Mouse (Mus musculus) macrophage (primary cell): ENCODE results near the gene Tmem213. TPM values are rescaled to one million over a fixed set of nuclear protein-coding genes. Genes with fewer than 3 reads are reported as not detected.

Source experiments
- H3K27ac ChIP-seq: fragments of 350-480 bp; formaldehyde crosslinking; 2 replicates; pipeline ENCODE4 v1.9.0; 2021
- H3K36me3 ChIP-seq: fragments of 350-480 bp; formaldehyde crosslinking; 2 replicates; pipeline ENCODE4 v1.9.0; 2021; ENCODE audit errors: inconsistent target
- H3K4me3 ChIP-seq: fragments of 350-480 bp; formaldehyde crosslinking; 2 replicates; pipeline ENCODE4 v1.9.0; 2021; ENCODE audit errors: inconsistent target
- H3K79me2 ChIP-seq: fragments of 350-480 bp; formaldehyde crosslinking; 2 replicates; pipeline ENCODE4 v1.9.0; 2021; ENCODE audit errors: inconsistent target
- WGBS: methylation state at CpG from one replicate; pipeline ENCODE4 v1.1.7; 2026; ENCODE audit warnings: inconsistent platforms; ENCODE audit not compliant: missing documents; 5-methylcytosine and 5-hydroxymethylcytosine counted together
- polyA plus RNA-seq: library from polyadenylated mRNA; stranded (reverse); fragments of 250-400 nt; gene quantifications from 3 replicates; pipeline ENCODE4 v1.2.4, GENCODE M21; 2018; ENCODE audit warnings: inconsistent platforms

Gene Tmem213
- polyA plus RNA-seq, 1 experiment from 2014 or later: not detected

GRCm38 (mm10) chr6:38124882-38125281, 15.8 kb downstream of the Tmem213 start:
- 94% methylated on average over 5 of the region's 5 CpGs for WGBS
- Histone ChIP-seq H3K36me3 (no peaks in the 10 kb centered on the region), H3K79me2 (no peaks in the 10 kb centered on the region), H3K4me3 (no peak overlapping the region), H3K27ac (no peak overlapping the region)

GRCm38 (mm10) chr6:38125462-38125861, 16.4 kb downstream of the Tmem213 start:
- no peak overlapping the region for H3K27ac ChIP-seq
- no peaks in the 10 kb centered on the region for H3K36me3 ChIP-seq
- no peak overlapping the region for H3K4me3 ChIP-seq
- 98% methylated on average over 3 of the region's 3 CpGs for WGBS
- H3K79me2 ChIP-seq: no peaks in the 10 kb centered on the region

DNA sequence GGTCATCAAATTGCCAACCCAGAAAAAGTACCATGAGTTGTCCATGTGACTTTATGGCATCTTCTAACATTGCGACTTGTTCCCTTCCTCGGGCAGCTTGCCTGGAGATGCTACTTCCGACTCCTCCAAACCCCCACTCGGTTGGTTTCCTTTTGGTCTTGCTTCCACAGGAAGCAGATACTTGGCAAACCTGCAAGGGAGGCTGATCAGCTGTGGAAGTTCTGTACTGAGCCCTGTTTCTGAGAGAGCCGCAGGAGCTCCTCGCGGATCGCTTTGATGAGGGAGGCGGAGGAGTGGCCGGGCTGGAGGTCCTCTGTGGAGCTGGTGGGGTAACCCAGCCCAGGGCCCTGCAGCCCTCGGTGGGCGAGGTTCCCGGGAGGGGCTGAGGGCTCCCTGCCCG, 19.1 kb downstream of the Tmem213 start:
- no peak overlapping the region for H3K4me3 ChIP-seq
- 91% methylated on average over 14 of the region's 14 CpGs for WGBS
- no peaks in the 10 kb centered on the region for H3K79me2 ChIP-seq
- no peak overlapping the region for H3K27ac ChIP-seq
- no peaks in the 10 kb centered on the region for H3K36me3 ChIP-seq

DNA sequence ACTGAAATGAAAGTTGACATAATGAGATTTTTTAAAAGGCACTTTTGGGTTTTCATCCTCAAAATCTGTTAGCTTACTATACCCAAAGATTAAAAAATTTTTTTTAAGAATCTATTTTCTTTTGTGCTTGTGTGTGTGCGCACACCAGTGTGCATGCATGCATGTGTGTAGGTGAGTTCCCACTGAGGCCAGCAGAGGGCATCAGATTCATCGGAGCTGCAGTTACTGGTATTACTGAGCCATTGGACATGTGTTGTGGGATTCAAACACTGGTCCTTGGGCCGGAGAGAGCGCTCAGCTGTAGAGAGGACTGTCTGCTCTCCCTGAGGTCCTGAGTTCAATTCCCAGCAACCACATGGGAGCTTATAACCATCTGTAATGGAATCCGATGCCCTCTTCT, 20.8 kb downstream of the Tmem213 start:
- Histone ChIP-seq H3K4me3 (no peak overlapping the region), H3K27ac (no peak overlapping the region), H3K36me3 (no peaks in the 10 kb centered on the region), H3K79me2 (no peaks in the 10 kb centered on the region)
- WGBS: 90% methylated on average over 5 of the region's 5 CpGs

- 93% methylated on average over 4 of the region's 4 CpGs for WGBS
- H3K4me3 ChIP-seq: no peak overlapping the region
- H3K79me2 ChIP-seq: no peaks in the 10 kb centered on the region
- H3K27ac ChIP-seq: no peak overlapping the region
- no peaks in the 10 kb centered on the region for H3K36me3 ChIP-seq
Measured at GRCm38 (mm10) chr6:38131801-38132231, 22.8 kb downstream of the Tmem213 start.

- Histone ChIP-seq H3K79me2 (no peaks in the 10 kb centered on the region), H3K27ac (no peak overlapping the region), H3K4me3 (no peak overlapping the region), H3K36me3 (no peaks in the 10 kb centered on the region)
- WGBS: 89% methylated on average over 8 of the region's 8 CpGs
Measured at GRCm38 (mm10) chr6:38134806-38135559, 25.9 kb downstream of the Tmem213 start.

DNA sequence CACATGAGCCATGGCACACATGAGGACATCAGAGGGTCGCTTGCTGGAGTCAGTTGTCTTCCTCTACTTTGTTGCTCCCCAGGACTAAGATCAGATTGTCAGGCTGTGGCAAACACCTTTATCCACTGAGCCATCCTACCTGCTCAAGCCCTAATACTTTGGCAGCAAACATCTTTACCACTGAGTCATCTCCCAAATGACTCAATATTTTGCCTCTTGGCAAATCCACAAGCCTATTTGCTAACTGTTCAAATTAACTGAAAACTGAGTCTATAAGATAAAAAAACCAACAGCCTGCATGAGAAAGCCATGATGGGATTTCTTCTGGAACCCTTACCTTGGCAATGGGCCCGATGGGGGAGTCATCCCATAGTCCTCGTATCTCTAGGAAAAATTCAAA, 30.0 kb downstream of the Tmem213 start:
- WGBS: 89% methylated on average over 3 of the region's 3 CpGs
- Histone ChIP-seq H3K36me3 (no peaks in the 10 kb centered on the region), H3K27ac (no peak overlapping the region), H3K79me2 (no peaks in the 10 kb centered on the region), H3K4me3 (no peak overlapping the region)

DNA sequence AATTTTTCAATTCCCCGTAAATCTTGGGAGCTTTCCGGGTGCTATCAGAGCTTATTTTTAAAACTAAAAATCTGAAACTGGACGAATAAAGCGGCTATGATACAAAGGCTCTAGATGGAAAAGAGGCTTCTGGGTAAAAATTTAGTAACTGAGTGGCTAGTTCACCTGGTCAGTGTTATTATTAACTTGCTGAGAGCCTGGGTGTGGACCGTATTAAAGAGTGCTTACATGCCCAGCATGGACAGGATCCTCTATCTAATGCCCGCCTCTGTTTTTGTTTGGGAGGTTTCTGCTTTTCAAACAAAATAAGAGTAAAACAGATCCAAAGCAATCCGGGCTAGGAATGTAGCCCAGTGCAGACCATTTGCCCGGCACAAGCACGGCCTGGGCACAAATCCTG, 31.3 kb downstream of the Tmem213 start:
- 96% methylated on average over 9 of the region's 9 CpGs for WGBS
- Histone ChIP-seq H3K36me3 (no peaks in the 10 kb centered on the region), H3K27ac (no peak overlapping the region), H3K79me2 (no peaks in the 10 kb centered on the region), H3K4me3 (no peak overlapping the region)

GRCm38 (mm10) chr6:38144161-38144998, 35.3 kb downstream of the Tmem213 start:
- Histone ChIP-seq H3K36me3 (no peaks in the 10 kb centered on the region), H3K4me3 (no peak overlapping the region), H3K27ac (no peak overlapping the region), H3K79me2 (no peaks in the 10 kb centered on the region)
- 95% methylated on average over 9 of the region's 9 CpGs for WGBS

DNA sequence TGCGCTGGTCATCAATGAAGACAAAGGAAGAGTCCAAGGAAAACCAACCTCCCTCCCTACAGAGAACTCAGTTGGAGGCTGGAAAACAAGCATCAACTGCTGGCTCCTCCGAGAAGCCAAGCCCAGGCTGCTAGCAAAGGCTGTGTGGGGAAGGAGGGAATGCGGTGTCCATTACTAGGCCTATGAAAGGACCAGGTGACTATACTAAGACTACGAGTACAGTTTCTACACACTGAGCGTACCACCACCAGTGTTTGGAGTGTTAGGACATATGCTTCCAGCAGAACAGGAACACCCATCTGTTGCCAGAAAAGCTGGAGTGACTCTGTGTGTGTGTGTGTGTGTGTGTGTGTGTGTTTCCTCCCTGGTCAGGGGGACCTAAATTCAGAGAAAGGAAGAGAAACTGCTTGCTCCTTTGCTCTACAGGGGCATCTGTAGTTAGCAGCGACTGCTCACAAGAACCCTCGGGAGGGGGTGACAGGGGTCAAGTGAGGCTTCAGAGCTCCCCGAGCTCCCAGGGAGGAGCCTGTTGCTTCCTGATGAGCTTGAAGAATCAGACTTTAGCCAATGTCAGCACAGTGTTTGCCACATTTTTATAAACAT, 36.5 kb downstream of the Tmem213 start:
- Histone ChIP-seq H3K79me2 (no peaks in the 10 kb centered on the region), H3K27ac (no peak overlapping the region), H3K4me3 (no peak overlapping the region), H3K36me3 (no peaks in the 10 kb centered on the region)
- WGBS: 57% methylated on average over 8 of the region's 8 CpGs

GRCm38 (mm10) chr6:38147301-38147700, 38.2 kb downstream of the Tmem213 start:
- Histone ChIP-seq H3K79me2 (no peaks in the 10 kb centered on the region), H3K27ac (no peak overlapping the region), H3K4me3 (no peak overlapping the region), H3K36me3 (no peaks in the 10 kb centered on the region)
- WGBS: 99% methylated on average over 5 of the region's 5 CpGs

DNA sequence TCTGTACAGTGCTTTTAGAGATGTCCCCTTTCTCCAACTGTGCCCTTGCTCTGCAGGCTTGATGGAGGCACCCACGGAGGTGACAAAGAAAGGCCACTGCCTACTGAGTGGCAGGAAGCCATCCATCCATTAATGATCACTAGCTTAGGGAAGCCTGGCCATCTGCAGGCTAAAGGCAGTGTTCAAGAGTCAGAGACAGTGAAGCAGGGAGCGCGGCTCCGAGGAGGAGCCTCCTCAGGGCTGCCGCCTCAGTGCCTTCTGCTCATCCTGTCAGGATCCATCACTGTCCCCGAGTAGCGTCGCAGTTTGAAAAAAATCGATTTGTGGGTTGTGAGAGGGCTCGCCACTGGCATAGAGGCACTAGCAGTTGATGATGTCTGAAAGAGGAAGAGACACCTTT, 39.6 kb downstream of the Tmem213 start:
- Histone ChIP-seq H3K79me2 (no peaks in the 10 kb centered on the region), H3K36me3 (no peaks in the 10 kb centered on the region), H3K4me3 (no peak overlapping the region), H3K27ac (no peak overlapping the region)
- 86% methylated on average over 10 of the region's 10 CpGs for WGBS

GRCm38 (mm10) chr6:38149483-38149882, 40.4 kb downstream of the Tmem213 start:
- H3K27ac ChIP-seq: no peak overlapping the region
- H3K36me3 ChIP-seq: no peaks in the 10 kb centered on the region
- H3K79me2 ChIP-seq: no peaks in the 10 kb centered on the region
- no peak overlapping the region for H3K4me3 ChIP-seq
- 94% methylated on average over 19 of the region's 19 CpGs for WGBS

GRCm38 (mm10) chr6:38152305-38152704, 43.2 kb downstream of the Tmem213 start:
- Histone ChIP-seq H3K4me3 (no peak overlapping the region), H3K79me2 (no peaks in the 10 kb centered on the region), H3K27ac (no peak overlapping the region), H3K36me3 (no peaks in the 10 kb centered on the region)
- WGBS: 97% methylated on average over 9 of the region's 11 CpGs

- WGBS: 92% methylated on average over 5 of the region's 5 CpGs
- Histone ChIP-seq H3K27ac (no peak overlapping the region), H3K4me3 (no peak overlapping the region), H3K79me2 (no peaks in the 10 kb centered on the region), H3K36me3 (no peaks in the 10 kb centered on the region)
Measured at GRCm38 (mm10) chr6:38156204-38156603, 47.1 kb downstream of the Tmem213 start.
